Mouse (Mus musculus): ENCODE data around the gene Rab11fip4. TPM values are rescaled to one million over a fixed set of nuclear protein-coding genes. Genes with fewer than 3 reads are reported as not detected.

The Rab11fip4 gene
- polyA plus RNA-seq, 1 experiment, result 0.11 TPM

DNA sequence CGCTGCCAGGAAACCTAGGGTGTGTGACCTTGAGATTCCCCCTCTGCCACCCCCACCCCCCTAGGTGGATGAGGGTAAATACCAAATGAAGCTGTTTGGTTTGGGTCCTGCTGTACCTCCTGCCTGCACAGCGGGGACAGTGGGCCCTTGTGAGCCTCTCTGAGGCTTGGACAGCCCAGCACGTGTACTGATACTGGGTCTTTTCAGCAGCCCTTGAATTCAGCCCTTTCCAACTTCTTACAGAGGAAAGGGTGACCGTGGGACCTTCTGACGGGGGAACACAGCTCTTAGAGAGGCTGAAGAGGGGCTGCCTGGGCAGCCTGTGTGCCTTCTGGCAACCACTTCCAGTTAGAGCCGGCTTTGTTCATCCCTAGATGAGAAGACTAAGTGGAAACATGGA, 85.0 kb downstream of the Rab11fip4 start:
- no peak overlapping the region for H3K4me3 ChIP-seq (ENCODE audit: insufficient read depth, poor library complexity, severe bottlenecking)
- no peaks in the 10 kb centered on the region for H3K36me3 ChIP-seq (ENCODE audit: control insufficient read depth, insufficient read depth)
- H3K79me3 ChIP-seq (ENCODE audit: low read depth), result no peaks in the 10 kb centered on the region
- H3K79me2 ChIP-seq (ENCODE audit: control insufficient read depth, insufficient read depth), result no peaks in the 10 kb centered on the region
- TF ChIP-seq USF1 (IDR thresholded peaks at IDR 0.05; ENCODE audit: low read depth), result no peak
- TF ChIP-seq CTCF (IDR thresholded peaks at IDR 0.05; ENCODE audit: control insufficient read depth, insufficient read depth, insufficient read length), result no peak
- no peak overlapping the region for H3ac ChIP-seq (ENCODE audit: control insufficient read depth, insufficient read length, low read depth)
- H3K27me3 ChIP-seq (ENCODE audit: control insufficient read depth, insufficient read depth, insufficient read length), result peaks cover 15% of the 10 kb centered on the region

DNA sequence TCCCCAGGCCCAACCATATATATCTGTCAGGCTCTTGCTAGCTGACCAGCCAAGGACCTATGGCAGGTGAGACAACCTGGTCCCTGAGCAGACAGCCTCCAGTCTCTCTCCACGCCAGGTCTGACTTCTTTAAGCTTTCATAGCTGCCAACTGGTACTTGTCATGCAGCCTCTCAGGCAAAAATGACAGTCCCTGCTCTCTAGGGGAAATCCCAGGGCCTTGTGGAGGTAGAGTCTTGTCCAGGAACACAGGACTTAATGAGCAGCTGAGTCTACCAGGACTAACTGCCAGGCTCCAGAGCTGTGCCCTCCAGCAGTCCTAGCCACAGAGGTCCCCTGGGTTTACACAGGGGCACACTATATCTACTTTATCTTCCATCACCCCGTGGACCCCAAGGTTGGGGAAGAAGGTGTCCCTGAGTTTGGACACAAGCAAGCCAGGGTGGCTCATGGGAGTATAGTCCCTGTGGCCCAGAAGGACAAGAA, 85.5 kb downstream of the Rab11fip4 start:
- peaks cover 15% of the 10 kb centered on the region for H3K27me3 ChIP-seq (ENCODE audit: control insufficient read depth, insufficient read depth, insufficient read length)
- TF ChIP-seq MAX (IDR thresholded peaks at IDR 0.05) (no peak), USF1 (IDR thresholded peaks at IDR 0.05; ENCODE audit: low read depth) (no peak), MYOG (IDR thresholded peaks at IDR 0.05; ENCODE audit: control insufficient read depth, extremely low read depth, insufficient read length) (no peak), MYOD1 (IDR thresholded peaks at IDR 0.05; ENCODE audit: control insufficient read depth, insufficient read length, low read depth) (no peak), CTCF (IDR thresholded peaks at IDR 0.05; ENCODE audit: control insufficient read depth, insufficient read depth, insufficient read length) (no peak), CEBPB (IDR thresholded peaks at IDR 0.05; ENCODE audit: low read depth) (no peak)
- no peaks in the 10 kb centered on the region for H3K79me3 ChIP-seq (ENCODE audit: low read depth)
- no peak overlapping the region for H3K4me3 ChIP-seq (ENCODE audit: insufficient read depth, poor library complexity, severe bottlenecking)
- H3K36me3 ChIP-seq (ENCODE audit: control insufficient read depth, insufficient read depth), result no peaks in the 10 kb centered on the region
- no peaks in the 10 kb centered on the region for H3K79me2 ChIP-seq (ENCODE audit: control insufficient read depth, insufficient read depth)
- no peak overlapping the region for H3ac ChIP-seq (ENCODE audit: control insufficient read depth, insufficient read length, low read depth)

GRCm38 (mm10) chr11:79677402-79677801, 86.4 kb downstream of the Rab11fip4 start:
- no peak for TF ChIP-seq FOSL1 (IDR thresholded peaks at IDR 0.05; ENCODE audit: insufficient read depth, low read length, poor library complexity, severe bottlenecking)

GRCm38 (mm10) chr11:79678363-79679153, 87.5 kb downstream of the Rab11fip4 start:
- H3K27me3 ChIP-seq (ENCODE audit: control insufficient read depth, insufficient read depth, insufficient read length), result peaks cover 19% of the 10 kb centered on the region
- TF ChIP-seq CTCF (IDR thresholded peaks at IDR 0.05; ENCODE audit: control insufficient read depth, insufficient read depth, insufficient read length) (no peak), MAX (IDR thresholded peaks at IDR 0.05) (no peak), MYOG (IDR thresholded peaks at IDR 0.05; ENCODE audit: control insufficient read depth, extremely low read depth, insufficient read length) (no peak)
- H3ac ChIP-seq (ENCODE audit: control insufficient read depth, insufficient read length, low read depth), result no peak overlapping the region
- H3K36me3 ChIP-seq (ENCODE audit: control insufficient read depth, insufficient read depth), result no peaks in the 10 kb centered on the region
- no peaks in the 10 kb centered on the region for H3K79me3 ChIP-seq (ENCODE audit: low read depth)
- H3K79me2 ChIP-seq (ENCODE audit: control insufficient read depth, insufficient read depth), result no peaks in the 10 kb centered on the region
- no peak overlapping the region for H3K4me3 ChIP-seq (ENCODE audit: insufficient read depth, poor library complexity, severe bottlenecking)

More at GRCm38 (mm10) chr11:79677402-79677801, 86.4 kb downstream of the Rab11fip4 start:
- Histone ChIP-seq H3K79me3 (ENCODE audit: low read depth) (no peaks in the 10 kb centered on the region), H3K4me3 (ENCODE audit: insufficient read depth, poor library complexity, severe bottlenecking) (no peak overlapping the region), H3ac (ENCODE audit: control insufficient read depth, insufficient read length, low read depth) (no peak overlapping the region), H3K36me3 (ENCODE audit: control insufficient read depth, insufficient read depth) (no peaks in the 10 kb centered on the region), H3K79me2 (ENCODE audit: control insufficient read depth, insufficient read depth) (no peaks in the 10 kb centered on the region), H3K27me3 (ENCODE audit: control insufficient read depth, insufficient read depth, insufficient read length) (peaks cover 15% of the 10 kb centered on the region)

DNA sequence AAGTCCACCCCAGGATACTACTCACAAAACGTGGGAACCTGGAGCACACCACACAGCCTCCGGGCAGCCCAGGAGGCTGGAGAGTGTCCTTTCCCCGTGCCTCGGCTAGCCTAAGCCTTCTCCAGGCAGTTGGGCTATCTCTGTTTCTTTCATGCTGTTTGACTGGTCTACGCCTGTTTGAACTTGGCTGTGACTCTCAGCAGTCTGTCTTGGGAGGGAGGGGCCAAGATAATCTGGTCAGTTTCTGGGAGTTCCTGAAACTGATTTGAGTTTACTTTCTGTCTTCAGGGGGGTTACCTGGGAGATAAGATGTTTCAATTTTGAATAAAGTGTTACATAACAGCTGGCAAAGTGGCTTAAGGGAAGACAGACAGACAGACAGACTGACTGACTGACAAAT, 88.9 kb downstream of the Rab11fip4 start:
- peaks cover 32% of the 10 kb centered on the region for H3K27me3 ChIP-seq (ENCODE audit: control insufficient read depth, insufficient read depth, insufficient read length)
- H3K79me2 ChIP-seq (ENCODE audit: control insufficient read depth, insufficient read depth), result no peaks in the 10 kb centered on the region
- no peaks in the 10 kb centered on the region for H3K79me3 ChIP-seq (ENCODE audit: low read depth)
- TF ChIP-seq MYOD1 (IDR thresholded peaks at IDR 0.05; ENCODE audit: control insufficient read depth, insufficient read length, low read depth) (no peak), MYOG (IDR thresholded peaks at IDR 0.05; ENCODE audit: control insufficient read depth, extremely low read depth, insufficient read length) (no peak), USF1 (IDR thresholded peaks at IDR 0.05; ENCODE audit: low read depth) (no peak), CEBPB (IDR thresholded peaks at IDR 0.05; ENCODE audit: low read depth) (no peak), MAX (IDR thresholded peaks at IDR 0.05) (no peak), CTCF (IDR thresholded peaks at IDR 0.05; ENCODE audit: control insufficient read depth, insufficient read depth, insufficient read length) (no peak), FOSL1 (IDR thresholded peaks at IDR 0.05; ENCODE audit: insufficient read depth, low read length, poor library complexity, severe bottlenecking) (no peak)
- H3K36me3 ChIP-seq (ENCODE audit: control insufficient read depth, insufficient read depth), result no peaks in the 10 kb centered on the region
- no peak overlapping the region for H3K4me3 ChIP-seq (ENCODE audit: insufficient read depth, poor library complexity, severe bottlenecking)
- no peak overlapping the region for H3ac ChIP-seq (ENCODE audit: control insufficient read depth, insufficient read length, low read depth)

DNA sequence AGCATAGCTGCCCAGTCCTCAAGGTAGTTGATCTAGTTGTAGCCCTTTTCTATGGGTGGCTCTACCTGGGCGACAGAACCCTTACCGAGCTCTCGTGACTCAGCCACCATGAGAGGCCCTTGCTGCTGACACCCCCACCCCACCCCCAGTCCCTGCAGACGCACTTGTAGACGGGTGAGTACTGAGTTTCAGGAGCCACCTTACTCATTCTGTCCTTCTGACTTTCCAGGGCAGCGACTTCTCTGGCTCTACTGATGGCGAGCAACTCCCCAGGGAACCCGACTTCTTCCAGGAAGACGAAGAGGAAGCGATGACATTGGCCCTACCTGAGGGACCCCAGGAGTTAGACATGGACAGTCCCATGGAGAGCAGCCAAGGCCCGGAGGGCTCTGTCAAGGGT, 89.5 kb downstream of the Rab11fip4 start:
- Histone ChIP-seq H3K27me3 (ENCODE audit: control insufficient read depth, insufficient read depth, insufficient read length) (peaks cover 35% of the 10 kb centered on the region), H3K79me3 (ENCODE audit: low read depth) (no peaks in the 10 kb centered on the region)
- TF ChIP-seq USF1 (IDR thresholded peaks at IDR 0.05; ENCODE audit: low read depth) (no peak), MYOG (IDR thresholded peaks at IDR 0.05; ENCODE audit: control insufficient read depth, extremely low read depth, insufficient read length) (no peak), MYOD1 (IDR thresholded peaks at IDR 0.05; ENCODE audit: control insufficient read depth, insufficient read length, low read depth) (no peak), MAX (IDR thresholded peaks at IDR 0.05) (no peak), FOSL1 (IDR thresholded peaks at IDR 0.05; ENCODE audit: insufficient read depth, low read length, poor library complexity, severe bottlenecking) (no peak), CTCF (IDR thresholded peaks at IDR 0.05; ENCODE audit: control insufficient read depth, insufficient read depth, insufficient read length) (no peak), CEBPB (IDR thresholded peaks at IDR 0.05; ENCODE audit: low read depth) (no peak)

More for the DNA sequence above, 89.5 kb downstream of the Rab11fip4 start:
- no peaks in the 10 kb centered on the region for H3K79me2 ChIP-seq (ENCODE audit: control insufficient read depth, insufficient read depth)
- no peaks in the 10 kb centered on the region for H3K36me3 ChIP-seq (ENCODE audit: control insufficient read depth, insufficient read depth)
- H3K4me3 ChIP-seq (ENCODE audit: insufficient read depth, poor library complexity, severe bottlenecking), result no peak overlapping the region
- no peak overlapping the region for H3ac ChIP-seq (ENCODE audit: control insufficient read depth, insufficient read length, low read depth)

All from C2C12 (cell line).